Mouse (Mus musculus) liver, adult 2 months (tissue): ENCODE results near the gene Tgm2. TPM values are rescaled to one million over a fixed set of nuclear protein-coding genes. Genes with fewer than 3 reads are reported as not detected.

ENCODE experiments used
- DNase-seq: peaks from one replicate; pipeline ENCODE4 v3.0.0-alpha.2; 2011; ENCODE audit warnings: low read depth, low spot score; ENCODE audit errors: extremely low read depth
- H3K27ac ChIP-seq: fragments of 200-500 bp; replicated peaks from 2 replicates; pipeline ENCODE4 v1.5.1; 2012; ENCODE audit warnings: low read depth, mild to moderate bottlenecking, control low read depth, inconsistent platforms, low read length; ENCODE audit not compliant: insufficient read depth
- H3K27me3 ChIP-seq: fragments of 200-500 bp; 2 replicates; pipeline ENCODE4 v1.6.1; 2012; ENCODE audit warnings: mild to moderate bottlenecking, moderate library complexity, low read length, inconsistent platforms; ENCODE audit not compliant: control insufficient read depth, insufficient read depth
- H3K36me3 ChIP-seq: fragments of 200-500 bp; 2 replicates; pipeline ENCODE4 v1.6.1; 2012; ENCODE audit warnings: low read length, inconsistent platforms; ENCODE audit not compliant: control insufficient read depth, insufficient read depth
- H3K4me1 ChIP-seq: fragments of 200-500 bp; 2 replicates; pipeline ENCODE4 v1.6.1; 2011; ENCODE audit warnings: low read length; ENCODE audit not compliant: control insufficient read depth, insufficient read depth
- H3K4me3 ChIP-seq: fragments of 200-500 bp; 2 replicates; pipeline ENCODE4 v1.5.1; 2011; ENCODE audit warnings: low read depth, mild to moderate bottlenecking, control low read depth, low read length, moderate library complexity; ENCODE audit not compliant: insufficient read depth
- H3K79me2 ChIP-seq: fragments of 200-500 bp; 2 replicates; pipeline ENCODE4 v1.6.1; 2012; ENCODE audit warnings: inconsistent platforms, mild to moderate bottlenecking, low read length, moderate library complexity; ENCODE audit not compliant: control insufficient read depth, insufficient read depth
- H3K9ac ChIP-seq: fragments of 200-500 bp; 2 replicates; pipeline ENCODE4 v1.6.1; 2012; ENCODE audit warnings: low read depth, mild to moderate bottlenecking, control low read depth, inconsistent platforms, low read length
- CTCF ChIP-seq: fragments of 200-500 bp; IDR thresholded peaks from 2 replicates; pipeline ENCODE4 v1.5.1; 2011; ENCODE audit warnings: low read depth, low read length, control low read depth
- POLR2A ChIP-seq: fragments of 200-500 bp; IDR thresholded peaks from 2 replicates; pipeline ENCODE4 v1.6.1; 2011; ENCODE audit warnings: low read length, control low read depth; ENCODE audit not compliant: insufficient read depth; ENCODE audit errors: extremely low read depth
- WGBS: fragments of 180-500 bp; shearing (Covaris S2); methylation state at CpG from one replicate; pipeline ENCODE4 v1.1.7; 2018; 5-methylcytosine and 5-hydroxymethylcytosine counted together
- polyA plus RNA-seq: library from polyadenylated mRNA; depleted of rRNA; stranded (reverse); fragments of >200 nt; gene quantifications from 2 replicates; pipeline ENCODE4 v1.2.3, GENCODE M21; 2012
- total RNA-seq: library from RNA; depleted of rRNA; stranded (reverse); fragments of >200 nt; gene quantifications from 2 replicates; pipeline ENCODE4 v1.2.3, GENCODE M21; 2014

Tgm2 gene
- total and polyA plus RNA-seq, 2 experiments: 68.3 to 91.7 TPM

DNA sequence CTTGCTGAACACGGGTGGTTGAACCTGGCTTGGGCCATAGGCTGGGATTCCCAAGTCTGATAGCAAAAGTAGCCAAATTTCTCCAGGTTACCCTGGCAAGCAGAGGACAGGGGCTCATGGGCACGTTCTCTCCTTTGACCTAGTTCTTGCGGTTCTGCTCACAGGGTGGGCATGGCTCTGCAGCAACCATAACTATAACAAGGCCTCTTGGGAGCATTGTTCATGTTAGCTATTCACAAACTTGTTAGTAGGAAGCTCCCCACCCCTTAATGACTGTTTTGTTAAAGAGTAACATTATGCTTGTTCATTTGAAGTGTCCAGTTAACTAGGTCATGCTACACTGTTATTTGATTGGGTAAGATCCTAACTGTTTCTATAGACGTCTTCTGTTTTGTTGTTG is 19.5 kb upstream of the Tgm2 start:
- Histone ChIP-seq H3K27ac (no peak overlapping the region), H3K4me3 (no peak overlapping the region), H3K27me3 (no peaks in the 10 kb centered on the region), H3K36me3 (no peaks in the 10 kb centered on the region), H3K4me1 (peaks cover 18% of the 10 kb centered on the region), H3K79me2 (no peaks in the 10 kb centered on the region), H3K9ac (no peak overlapping the region)
- WGBS: 45% methylated on average over 4 of the region's 4 CpGs
- TF ChIP-seq CTCF: no peak
- TF ChIP-seq POLR2A: no peak
- no peak for DNase-seq

- no peak overlapping the region for H3K4me3 ChIP-seq
- no peak overlapping the region for H3K27ac ChIP-seq
- no peaks in the 10 kb centered on the region for H3K27me3 ChIP-seq
- no peaks in the 10 kb centered on the region for H3K79me2 ChIP-seq
- H3K4me1 ChIP-seq: peaks cover 23% of the 10 kb centered on the region
- no peaks in the 10 kb centered on the region for H3K36me3 ChIP-seq
- TF ChIP-seq POLR2A (no peak), CTCF (no peak)
- WGBS: 65% methylated on average over 6 of the region's 6 CpGs
- no peak for DNase-seq
- no peak overlapping the region for H3K9ac ChIP-seq
Observed at GRCm38 (mm10) chr2:158163034-158163433, 16.8 kb upstream of the Tgm2 start.

DNA sequence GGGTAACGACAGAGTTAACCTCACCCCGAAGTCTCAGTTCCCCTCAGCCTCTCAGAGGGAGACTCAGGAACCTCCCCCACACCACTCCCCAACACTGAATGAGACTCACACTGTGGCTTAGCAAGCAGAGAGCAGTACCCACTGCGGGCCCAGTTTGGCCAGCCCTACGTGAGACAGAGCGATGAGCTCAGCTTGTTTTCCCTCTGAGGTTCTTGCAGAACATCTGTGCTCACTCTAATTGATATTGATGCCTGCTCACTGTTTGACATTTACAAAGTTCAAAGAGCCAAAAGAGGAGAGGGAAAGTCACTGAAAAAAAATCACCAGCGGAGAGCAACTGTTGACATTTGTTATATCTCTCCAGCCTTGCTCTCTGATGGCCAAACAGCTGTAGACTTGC is 15.5 kb upstream of the Tgm2 start:
- DNase-seq: peak; percentile 69
- peak overlapping the region; percentile 35 for H3K27ac ChIP-seq
- no peaks in the 10 kb centered on the region for H3K36me3 ChIP-seq
- H3K4me3 ChIP-seq: no peak overlapping the region
- peaks cover 25% of the 10 kb centered on the region for H3K4me1 ChIP-seq
- TF ChIP-seq POLR2A (no peak), CTCF (no peak)
- H3K9ac ChIP-seq: no peak overlapping the region
- WGBS: 42% methylated on average over 6 of the region's 6 CpGs
- no peaks in the 10 kb centered on the region for H3K79me2 ChIP-seq
- H3K27me3 ChIP-seq: no peaks in the 10 kb centered on the region

- 4% methylated on average over 7 of the region's 7 CpGs for WGBS
- TF ChIP-seq POLR2A: no peak
- DNase-seq: peak; percentile 89
- Histone ChIP-seq H3K4me3 (no peak overlapping the region; the same call in 1 of the 2 replicates), H3K9ac (peak overlapping the region; percentile 24; the same call in 1 of the 2 replicates), H3K79me2 (no peaks in the 10 kb centered on the region), H3K27me3 (no peaks in the 10 kb centered on the region), H3K4me1 (peaks cover 26% of the 10 kb centered on the region), H3K27ac (peak overlapping the region; percentile 81), H3K36me3 (no peaks in the 10 kb centered on the region)
Observed at GRCm38 (mm10) chr2:158159376-158160235, 13.4 kb upstream of the Tgm2 start.

DNA sequence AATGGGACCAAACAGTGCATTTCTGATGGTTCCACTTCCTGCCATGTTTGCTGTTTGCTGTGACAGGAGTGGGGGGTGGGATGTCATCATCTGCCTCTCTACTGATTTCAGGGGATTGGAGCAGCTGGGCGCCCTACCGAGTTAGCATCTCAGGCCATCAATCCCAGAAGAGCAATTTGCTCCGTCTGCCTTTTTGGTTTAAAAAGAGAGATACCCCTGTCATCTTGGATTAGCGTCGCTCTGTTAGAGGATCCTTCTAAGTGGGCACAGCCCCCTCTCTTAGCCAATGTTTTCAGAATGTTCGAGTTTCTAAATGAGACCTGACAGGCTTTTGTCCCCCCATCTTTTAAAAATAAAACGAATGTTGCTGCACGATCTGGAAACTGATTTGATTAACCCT is 11.4 kb upstream of the Tgm2 start:
- no peak for DNase-seq
- Histone ChIP-seq H3K79me2 (no peaks in the 10 kb centered on the region), H3K27me3 (no peaks in the 10 kb centered on the region), H3K27ac (no peak overlapping the region), H3K4me1 (peaks cover 24% of the 10 kb centered on the region), H3K36me3 (no peaks in the 10 kb centered on the region), H3K9ac (no peak overlapping the region), H3K4me3 (no peak overlapping the region)
- no peak for TF ChIP-seq POLR2A
- whole genome bisulfite sequencing: 95% methylated on average over 8 of the region's 8 CpGs

DNA sequence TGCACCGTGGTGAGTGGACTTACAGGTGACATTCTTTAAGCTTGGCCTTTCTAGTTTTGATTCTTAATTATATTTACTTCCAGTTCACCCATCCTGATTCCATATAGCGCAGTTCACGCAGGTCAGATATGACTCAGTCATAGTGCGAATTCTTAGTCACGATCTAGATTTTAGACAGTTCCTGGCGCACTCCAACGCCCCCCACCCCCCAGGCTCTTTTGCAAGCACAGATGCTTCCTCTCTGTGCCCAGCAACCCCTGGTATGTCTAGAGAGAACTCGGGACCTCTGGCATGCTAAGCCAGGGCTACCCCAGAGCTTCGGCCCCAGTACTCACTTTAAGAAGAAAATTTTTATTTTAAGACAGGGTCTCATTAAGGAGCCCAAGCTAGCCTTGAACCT is 10.3 kb upstream of the Tgm2 start:
- no peaks in the 10 kb centered on the region for H3K36me3 ChIP-seq
- no peak for DNase-seq
- H3K27ac ChIP-seq: no peak overlapping the region
- no peak overlapping the region for H3K9ac ChIP-seq
- WGBS: 86% methylated on average over 9 of the region's 9 CpGs
- no peak for TF ChIP-seq POLR2A
- TF ChIP-seq CTCF: no peak
- no peaks in the 10 kb centered on the region for H3K27me3 ChIP-seq
- H3K4me1 ChIP-seq: peaks cover 17% of the 10 kb centered on the region
- H3K4me3 ChIP-seq: no peak overlapping the region
- H3K79me2 ChIP-seq: no peaks in the 10 kb centered on the region
